Mouse (Mus musculus) kidney, postnatal 14 days (tissue): ENCODE results near the gene Ctnnd2.

ENCODE experiments used
- DNase-seq: peaks from one replicate; pipeline ENCODE4 v3.0.0; 2022; ENCODE audit warnings: mixed read lengths

The Ctnnd2 gene

DNA sequence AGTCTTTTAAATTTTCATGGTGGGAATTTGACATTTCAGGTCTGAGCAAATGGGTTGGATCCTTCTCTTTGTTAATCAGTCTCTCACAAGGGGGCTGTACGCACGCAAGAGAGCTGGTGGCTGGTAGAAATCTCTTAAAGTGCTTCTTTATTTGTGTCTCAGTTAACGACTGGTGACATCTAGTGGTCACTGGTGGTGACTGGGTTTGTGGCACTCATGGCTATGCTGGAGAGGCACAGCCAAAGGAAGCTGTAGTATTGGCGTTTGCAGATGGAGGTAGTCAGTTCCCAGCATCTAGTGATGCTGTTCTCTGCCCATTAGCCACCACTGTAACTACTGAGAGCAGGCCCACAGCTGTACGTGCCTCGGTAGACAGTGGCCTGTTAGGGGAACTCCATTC, 568.3 kb downstream of the Ctnnd2 start:
- peak; percentile 56 for DNase-seq

DNA sequence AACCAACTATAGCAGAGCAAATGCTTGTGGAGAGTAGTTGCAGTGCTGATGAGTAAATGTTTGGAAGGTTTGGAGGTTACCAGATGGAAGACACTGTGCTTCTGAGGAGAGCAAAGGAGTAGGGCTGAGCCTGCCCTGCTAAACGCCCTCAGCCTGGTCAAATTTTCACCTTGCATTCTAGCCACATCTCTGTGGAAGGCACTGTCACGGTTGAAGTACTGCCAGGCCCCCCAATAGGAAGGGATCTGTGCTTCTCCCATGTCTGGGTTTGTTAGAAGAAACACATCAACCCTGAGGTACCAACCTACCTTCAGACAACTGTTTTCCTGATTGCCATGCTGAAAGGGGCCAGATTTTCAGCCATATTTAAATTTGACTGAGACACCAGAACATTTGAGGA, 585.6 kb downstream of the Ctnnd2 start:
- DNase-seq: no peak

- DNase-seq: no peak
These were observed 589.8 kb downstream of the Ctnnd2 start for GRCm38 (mm10) chr15:30762211-30762610.

GRCm38 (mm10) chr15:30762695-30763285, 590.4 kb downstream of the Ctnnd2 start:
- no peak for DNase-seq

GRCm38 (mm10) chr15:30776931-30777330, 604.5 kb downstream of the Ctnnd2 start:
- no peak for DNase-seq

- DNase-seq: no peak
These were observed 605.4 kb downstream of the Ctnnd2 start for GRCm38 (mm10) chr15:30777801-30778200.

GRCm38 (mm10) chr15:30779903-30780302, 607.5 kb downstream of the Ctnnd2 start:
- DNase-seq: no peak

- no peak for DNase-seq
These were observed 608.6 kb downstream of the Ctnnd2 start for GRCm38 (mm10) chr15:30780977-30781376.

GRCm38 (mm10) chr15:30785706-30786320, 613.4 kb downstream of the Ctnnd2 start:
- no peak for DNase-seq

DNA sequence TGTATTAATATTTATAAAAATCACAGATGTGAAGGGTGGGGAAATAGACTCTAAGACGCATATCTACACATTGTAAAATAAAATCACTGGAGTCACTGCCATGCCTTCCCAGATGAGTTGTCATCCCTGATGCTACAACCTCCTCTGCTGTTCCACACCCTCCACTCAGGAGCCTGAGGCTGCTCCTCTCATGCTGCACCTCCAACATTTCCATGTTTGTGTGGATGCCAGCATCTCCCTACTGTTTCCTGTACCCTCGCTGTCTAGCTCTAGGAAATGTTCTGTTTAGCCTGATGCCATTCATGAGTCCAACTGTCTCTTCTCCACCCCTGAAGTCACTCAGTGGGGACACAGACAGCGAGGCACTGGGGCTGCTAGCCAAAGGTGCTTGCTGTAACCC, 620.9 kb downstream of the Ctnnd2 start:
- DNase-seq: no peak

- no peak for DNase-seq
These were observed 623.3 kb downstream of the Ctnnd2 start for GRCm38 (mm10) chr15:30795723-30796122.

DNA sequence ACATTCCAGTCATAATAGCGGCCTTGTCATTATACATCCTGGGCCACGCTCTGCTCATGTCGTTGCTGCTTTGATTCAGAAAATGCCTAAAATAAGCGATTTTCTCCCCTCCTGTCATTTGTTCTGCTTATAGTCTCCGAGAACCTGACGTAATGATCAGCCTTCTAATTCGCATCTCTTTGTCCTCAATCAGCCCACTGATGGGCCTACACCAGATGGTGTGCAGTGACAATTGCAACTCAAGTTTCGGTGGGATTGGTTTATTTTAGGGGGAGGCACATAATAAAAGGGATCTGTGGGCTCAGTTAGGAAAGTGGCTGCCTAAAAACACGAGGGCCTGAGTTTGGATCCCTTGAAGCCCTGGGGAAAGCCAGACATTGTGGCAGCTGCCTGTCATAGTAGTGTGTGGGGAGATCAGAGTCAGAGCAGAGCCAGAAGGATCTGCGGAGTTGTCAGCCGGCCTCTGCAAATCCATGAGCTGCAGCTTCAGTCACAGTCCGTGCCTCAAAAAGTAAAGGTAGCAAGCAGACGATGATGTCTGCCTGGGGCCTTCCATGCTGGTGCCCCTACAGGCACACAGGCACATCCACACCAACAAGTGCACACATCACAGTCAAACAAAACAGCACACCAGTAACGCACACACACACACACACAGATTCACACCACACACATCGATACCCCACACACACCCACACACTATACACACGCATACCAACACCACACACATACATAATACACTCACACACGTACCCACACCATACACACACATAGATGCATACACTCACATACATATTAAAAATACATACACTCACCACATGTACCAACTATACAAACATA, 655.3 kb downstream of the Ctnnd2 start:
- DNase-seq: no peak

- no peak for DNase-seq
These were observed 685.1 kb downstream of the Ctnnd2 start for GRCm38 (mm10) chr15:30857277-30858176.

- no peak for DNase-seq
These were observed 695.0 kb downstream of the Ctnnd2 start for GRCm38 (mm10) chr15:30867429-30867828.

GRCm38 (mm10) chr15:30869673-30870512, 697.5 kb downstream of the Ctnnd2 start:
- no peak for DNase-seq

DNA sequence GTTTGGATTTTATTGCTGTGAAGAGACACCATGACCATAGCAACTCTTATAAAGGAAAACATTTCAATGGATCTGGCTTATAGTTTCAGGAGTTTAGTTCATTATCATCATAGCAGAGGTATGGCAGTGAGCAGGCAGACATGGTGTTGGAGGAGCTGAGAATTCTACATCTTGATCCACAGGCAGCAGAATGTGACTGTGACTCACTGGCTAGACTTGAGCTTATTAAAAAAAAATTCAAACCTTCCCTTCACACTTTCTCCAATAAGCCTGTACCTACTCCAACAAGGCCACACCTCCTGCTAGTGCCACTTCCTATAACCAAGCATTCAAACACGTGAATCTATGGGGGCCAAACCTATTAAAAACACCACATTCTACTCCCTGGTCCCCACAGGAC, 703.1 kb downstream of the Ctnnd2 start:
- DNase-seq: no peak

- no peak for DNase-seq
These were observed 712.4 kb downstream of the Ctnnd2 start for GRCm38 (mm10) chr15:30884692-30885334.

- peak; percentile 10 for DNase-seq
These were observed 713.0 kb downstream of the Ctnnd2 start for GRCm38 (mm10) chr15:30885410-30885809.

DNA sequence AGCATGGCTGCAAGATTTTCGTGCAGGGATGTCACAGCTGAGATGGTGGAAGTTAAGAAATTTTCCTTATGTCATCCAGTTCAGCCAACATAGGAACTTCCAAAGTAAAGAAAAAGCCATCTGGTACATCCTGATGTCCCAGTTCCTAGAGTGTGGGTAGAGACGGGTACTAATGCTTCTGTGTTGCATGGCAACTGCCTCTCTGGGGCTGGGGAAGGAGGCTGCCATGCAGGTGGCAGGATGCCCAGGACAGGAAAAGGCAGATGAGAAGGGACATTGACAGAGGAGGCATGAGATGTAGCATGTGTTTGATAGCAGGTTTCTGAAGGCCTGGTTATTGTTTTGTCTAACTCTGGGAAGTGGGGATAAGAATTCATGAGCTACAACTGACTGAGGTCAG, 715.2 kb downstream of the Ctnnd2 start:
- no peak for DNase-seq

GRCm38 (mm10) chr15:30891986-30892385, 719.6 kb downstream of the Ctnnd2 start:
- peak; percentile 29 for DNase-seq

GRCm38 (mm10) chr15:30895063-30895462, 722.7 kb downstream of the Ctnnd2 start:
- no peak for DNase-seq
